Mouse (Mus musculus): Measurements from ENCODE around the gene Lrcol1.

Lrcol1 gene

GRCm38 (mm10) chr5:110386371-110387330 is 42.1 kb downstream of the Lrcol1 start:
- DNase-seq (ENCODE audit: low spot score in 2 of 2): peak; percentile 70 to 73

GRCm38 (mm10) chr5:110387332-110387731 is 42.8 kb downstream of the Lrcol1 start:
- no peak for DNase-seq (ENCODE audit: low spot score in 2 of 2)

DNA sequence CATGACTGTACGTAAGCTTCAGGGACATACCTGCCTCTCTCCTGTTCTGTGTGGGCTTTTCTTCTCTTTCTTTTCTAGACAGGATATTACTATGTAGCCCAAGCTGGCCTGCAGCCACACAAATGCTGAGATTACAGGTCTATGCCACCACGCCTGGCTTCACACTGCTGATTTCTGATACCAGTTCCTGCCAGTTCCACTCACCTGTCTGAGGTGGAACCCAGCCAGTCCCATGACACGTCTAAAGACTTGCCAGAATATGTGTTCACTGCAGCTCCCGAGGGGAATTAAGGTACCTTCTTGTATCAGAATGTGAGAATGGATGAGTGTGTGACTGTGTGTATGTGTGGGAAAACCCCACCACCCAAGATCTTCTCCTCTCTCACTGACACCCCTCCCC is 46.1 kb downstream of the Lrcol1 start:
- no peak for DNase-seq (ENCODE audit: low spot score in 2 of 2)

DNA sequence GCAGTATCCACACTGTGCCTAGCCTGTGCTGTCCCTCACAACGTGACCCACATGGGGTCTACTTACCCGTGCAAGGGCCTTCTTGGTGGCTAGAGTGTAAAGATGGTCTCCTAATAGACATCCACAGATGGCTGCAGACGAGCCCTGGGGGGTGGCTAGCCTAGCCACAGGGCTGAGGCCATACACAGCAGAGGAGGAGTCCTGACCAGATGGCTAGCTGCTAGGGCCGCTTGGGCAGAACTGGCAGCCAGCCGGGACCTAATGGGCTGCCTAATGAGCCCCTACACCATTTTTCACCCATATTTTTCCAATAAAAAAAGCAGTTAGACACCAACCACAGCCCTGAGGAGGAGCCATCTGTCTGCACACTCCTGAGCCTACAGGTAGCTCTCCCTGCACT is 48.2 kb downstream of the Lrcol1 start:
- no peak for DNase-seq (ENCODE audit: low spot score in 2 of 2)

DNA sequence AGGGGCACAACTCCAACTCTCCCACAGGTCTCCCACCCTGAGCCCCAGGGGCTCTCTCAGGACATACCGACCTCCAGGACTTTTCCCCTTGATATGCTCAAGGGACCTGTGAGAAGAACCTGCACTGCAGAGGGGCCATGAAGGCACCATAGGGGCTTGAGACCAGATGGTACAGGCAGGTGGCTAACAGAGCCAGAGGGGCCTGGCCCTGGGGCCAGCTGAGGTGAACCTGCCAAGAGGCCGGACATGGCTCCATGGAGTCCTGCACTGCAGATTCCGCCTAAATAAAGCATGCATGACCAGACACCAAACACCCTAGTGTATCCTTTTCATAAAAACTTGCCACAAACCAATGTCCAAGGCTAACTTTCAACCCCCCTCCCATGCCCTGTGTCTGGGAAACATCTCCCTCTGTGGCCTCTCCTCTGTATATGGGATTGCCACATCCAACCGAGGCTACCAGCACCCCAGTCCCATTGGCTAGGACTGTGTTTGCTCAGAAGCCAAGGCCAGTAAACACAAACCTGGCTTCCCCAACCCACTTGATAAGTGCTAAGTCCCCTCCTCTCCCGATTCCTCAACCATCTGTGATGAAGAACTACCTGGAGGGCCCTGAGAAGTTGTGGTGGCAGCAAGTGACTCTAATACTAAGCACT is 50.6 kb downstream of the Lrcol1 start:
- no peak for DNase-seq (ENCODE audit: low spot score in 2 of 2)

- no peak for DNase-seq (ENCODE audit: low spot score in 2 of 2)
Measured at GRCm38 (mm10) chr5:110401101-110401500, 56.6 kb downstream of the Lrcol1 start.

DNA sequence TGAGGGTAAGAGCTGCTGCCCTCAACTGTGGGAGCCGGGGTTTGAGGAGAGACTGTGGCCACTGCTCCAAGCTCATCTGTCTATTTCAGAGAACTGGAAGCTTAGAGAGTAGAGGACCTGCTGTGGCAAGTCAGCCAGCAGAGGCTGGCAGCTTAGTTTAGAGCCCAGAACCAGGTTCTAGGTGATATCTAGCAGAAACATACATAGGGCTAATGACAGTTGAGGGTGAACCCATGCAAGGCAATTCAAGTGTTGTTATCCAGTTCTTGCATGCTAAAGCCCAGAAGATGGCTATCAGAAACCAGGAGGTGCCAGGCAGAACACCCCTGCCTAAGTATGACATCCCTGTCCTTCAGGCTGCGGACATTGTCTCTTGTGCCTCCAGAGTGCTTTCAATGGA is 58.0 kb downstream of the Lrcol1 start:
- no peak for DNase-seq (ENCODE audit: low spot score in 2 of 2)

GRCm38 (mm10) chr5:110403931-110404330 is 59.4 kb downstream of the Lrcol1 start:
- DNase-seq (ENCODE audit: low spot score in 2 of 2): no peak
